Mouse (Mus musculus): Measurements from ENCODE around the gene Epha4.

Epha4 gene

DNA sequence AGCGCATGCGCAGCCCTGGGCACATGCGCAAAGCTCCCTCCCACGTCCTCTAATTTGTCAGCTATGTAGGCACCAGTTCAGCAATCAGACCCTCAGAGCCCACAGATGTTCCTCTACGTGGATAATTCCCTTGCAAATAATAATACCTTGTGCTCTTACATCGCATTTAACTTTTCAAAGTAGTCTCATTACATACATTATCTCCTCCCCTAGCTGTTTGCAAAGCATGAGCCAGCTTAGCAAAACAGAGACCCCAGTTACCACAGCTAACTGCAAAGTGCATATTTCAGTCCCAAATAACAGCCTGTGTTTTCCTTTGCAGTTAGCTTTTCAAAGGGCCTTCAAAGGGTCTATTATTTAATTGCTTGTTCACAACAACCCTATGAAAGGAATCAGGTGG is 123.3 kb downstream of the Epha4 start:
- no peak for DNase-seq

GRCm38 (mm10) chr1:77389069-77389468 is 125.8 kb downstream of the Epha4 start:
- no peak for DNase-seq

GRCm38 (mm10) chr1:77388556-77388955 is 126.3 kb downstream of the Epha4 start:
- no peak for DNase-seq

GRCm38 (mm10) chr1:77385613-77386012 is 129.3 kb downstream of the Epha4 start:
- no peak for DNase-seq

- DNase-seq, result no peak
Measured at GRCm38 (mm10) chr1:77383466-77383865, 131.4 kb downstream of the Epha4 start.

- DNase-seq, result no peak
Measured at GRCm38 (mm10) chr1:77377550-77377980, 137.3 kb downstream of the Epha4 start.

- DNase-seq, result no peak
Measured at GRCm38 (mm10) chr1:77374054-77374453, 140.8 kb downstream of the Epha4 start.

DNA sequence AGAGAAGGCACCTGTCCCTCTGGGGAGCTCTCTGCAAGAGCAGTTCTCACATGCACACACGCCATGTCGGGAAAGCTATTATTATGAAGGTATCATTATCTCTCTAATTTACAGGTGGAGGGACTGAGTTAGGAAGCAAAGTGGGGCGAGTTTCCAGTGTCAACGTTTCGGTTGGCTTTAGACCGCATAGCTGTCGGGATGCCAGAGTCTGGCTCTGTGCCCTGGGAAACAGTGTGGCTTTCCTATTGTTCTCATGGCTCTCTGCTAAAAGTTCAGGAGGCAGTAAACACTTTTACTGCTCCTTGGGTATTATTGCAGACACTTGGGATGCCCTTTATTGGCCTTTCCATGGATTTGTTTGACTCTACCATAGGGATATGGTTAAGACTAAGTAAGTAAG is 144.0 kb downstream of the Epha4 start:
- peak; percentile 21 to 30 for DNase-seq

DNA sequence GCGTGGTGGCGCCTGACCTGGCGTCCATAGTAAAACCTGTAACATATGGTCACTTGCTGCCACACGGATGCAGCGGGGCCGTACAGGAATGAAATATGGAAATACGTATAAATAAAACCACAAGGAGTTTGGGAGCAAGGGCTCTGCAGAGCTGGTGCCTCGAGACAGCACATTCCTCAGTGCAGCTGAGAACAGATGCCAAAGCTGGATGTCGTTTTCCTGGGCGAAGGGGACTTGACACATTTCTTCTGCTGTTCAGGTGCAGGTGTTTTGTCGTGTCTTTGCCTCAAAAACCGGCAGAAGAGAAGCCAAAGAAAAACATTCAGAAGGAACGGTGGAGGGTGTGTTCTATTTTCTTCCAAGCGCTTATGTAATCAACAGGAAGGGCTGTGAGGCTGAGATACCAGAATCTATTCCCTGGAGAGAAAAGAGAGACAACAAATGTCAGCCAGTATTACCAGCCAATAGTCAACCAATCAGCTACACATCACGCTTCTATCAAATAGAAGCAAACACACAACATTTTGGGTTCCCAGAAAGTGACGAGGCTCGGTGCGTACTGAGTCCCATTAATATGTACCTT is 145.5 kb downstream of the Epha4 start:
- DNase-seq, result no peak

DNA sequence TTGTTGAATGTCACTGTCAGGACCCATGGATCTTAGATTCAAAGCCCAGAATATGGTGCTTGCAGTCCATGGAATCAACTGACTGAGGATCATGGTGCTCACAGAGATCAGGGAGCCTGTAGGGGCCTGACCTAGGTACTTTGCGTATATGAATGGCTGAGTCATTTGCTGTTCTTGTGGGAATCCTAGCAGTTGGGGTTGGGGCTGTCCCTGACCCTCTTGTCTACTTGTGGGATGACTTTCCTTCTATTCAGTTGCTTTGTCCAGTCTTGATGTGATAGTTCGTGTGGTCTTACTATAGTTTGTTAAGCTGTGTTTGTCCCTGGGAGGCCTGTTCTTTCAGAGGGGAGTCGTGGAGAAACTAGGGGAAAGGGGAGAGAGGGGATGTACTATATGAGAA is 149.0 kb downstream of the Epha4 start:
- DNase-seq, result no peak

- DNase-seq, result no peak
Measured at GRCm38 (mm10) chr1:77364596-77364995, 150.3 kb downstream of the Epha4 start.

DNA sequence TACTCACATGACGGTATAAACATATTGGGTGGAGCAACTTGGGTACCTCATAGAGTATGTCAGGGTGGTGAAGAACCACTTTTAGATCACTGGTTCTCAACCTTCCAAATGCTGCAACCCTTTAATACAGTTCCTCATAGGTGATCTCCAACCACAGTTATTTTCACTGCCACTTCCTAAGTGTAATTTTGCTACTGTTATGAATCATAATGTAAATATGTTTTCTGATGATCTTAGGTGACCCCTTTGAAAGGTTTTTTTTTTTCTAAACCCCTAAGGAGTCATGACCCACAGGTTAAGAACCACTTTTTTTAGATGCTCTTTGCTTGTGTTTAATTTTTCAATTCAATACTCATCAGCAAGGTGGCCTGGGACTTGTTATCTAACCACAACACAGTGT is 151.0 kb downstream of the Epha4 start:
- no peak for DNase-seq

DNA sequence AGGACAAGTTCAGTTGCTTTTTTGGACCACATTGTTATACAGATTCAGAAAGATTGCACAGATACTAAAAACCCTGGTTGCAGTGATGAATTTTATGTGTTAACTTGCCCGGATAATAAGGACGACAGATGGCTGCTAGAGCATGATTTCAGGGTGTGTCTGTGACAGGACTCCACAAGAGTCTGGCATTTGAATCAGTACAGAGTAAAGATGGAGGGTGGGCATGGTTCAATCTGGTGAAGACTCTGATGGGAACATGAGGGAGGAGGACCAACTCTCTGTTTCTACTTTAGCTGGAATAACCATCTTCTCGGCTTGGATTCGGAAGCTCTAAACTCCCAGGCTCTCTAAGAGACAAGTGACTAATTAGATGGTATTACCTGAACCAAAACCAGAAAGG is 168.4 kb downstream of the Epha4 start:
- DNase-seq, result no peak

DNA sequence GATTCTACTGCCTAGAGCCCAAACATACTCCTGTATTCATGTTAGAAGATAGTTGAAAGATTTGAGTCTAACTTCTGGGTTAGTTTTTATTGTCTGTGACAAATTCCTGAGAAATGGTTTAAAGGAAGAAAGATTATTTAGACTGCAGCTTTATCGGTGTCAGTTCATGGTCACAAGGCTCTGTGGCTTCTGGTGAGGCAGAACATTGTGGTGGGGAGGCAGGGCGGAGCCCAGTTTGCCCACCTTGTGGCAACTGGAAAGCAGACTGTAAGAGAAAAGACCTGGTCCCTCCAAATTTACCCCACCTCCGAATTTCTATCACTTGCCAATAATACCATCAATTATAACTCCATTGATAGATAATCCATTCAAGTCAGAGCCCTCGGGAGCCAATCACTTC is 171.1 kb downstream of the Epha4 start:
- DNase-seq, result no peak

DNA sequence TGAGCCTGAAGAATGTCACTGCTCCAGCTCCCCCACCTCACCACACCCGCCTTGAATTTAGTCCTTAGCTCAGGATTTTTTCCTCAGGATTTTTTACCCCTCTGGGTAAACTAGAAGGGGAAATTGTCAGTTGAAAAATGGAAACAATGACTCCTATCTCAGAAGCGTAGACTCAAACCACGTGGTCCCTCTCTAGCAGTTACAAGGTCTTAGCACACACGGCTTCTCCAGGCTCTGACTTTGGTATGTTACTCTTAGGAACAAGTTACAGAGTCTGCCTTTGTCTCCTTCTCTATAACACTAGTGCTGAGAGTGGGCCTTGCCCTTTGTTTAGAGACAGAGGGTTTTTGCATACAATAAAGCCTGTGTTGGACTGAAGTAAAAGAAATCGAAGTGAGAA is 175.2 kb downstream of the Epha4 start:
- no peak for DNase-seq

- DNase-seq, result no peak
Measured at GRCm38 (mm10) chr1:77338346-77338745, 176.5 kb downstream of the Epha4 start.

DNA sequence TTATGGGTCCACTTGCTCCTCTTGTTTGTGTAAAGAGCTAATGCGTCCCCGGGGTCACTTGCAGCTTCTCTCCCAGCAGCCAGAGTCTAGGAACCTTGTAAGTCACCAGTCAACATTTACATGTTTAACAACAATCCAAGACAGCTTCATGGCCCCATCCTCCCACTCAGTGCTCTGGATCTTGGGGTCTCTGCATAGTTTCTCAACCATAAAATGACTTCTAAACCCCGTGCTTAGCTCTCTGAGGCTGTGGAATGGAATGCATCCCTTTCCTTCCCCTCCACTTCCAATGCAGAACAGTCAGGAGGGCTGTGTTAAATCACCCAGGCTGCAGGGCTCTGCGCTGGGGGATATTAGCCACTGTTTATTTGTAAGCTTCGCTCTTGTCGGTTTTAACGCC is 178.0 kb downstream of the Epha4 start:
- DNase-seq, result no peak

GRCm38 (mm10) chr1:77318597-77319127 is 196.2 kb downstream of the Epha4 start:
- DNase-seq, result no peak
